Mouse (Mus musculus) embryonic fibroblast, embryonic 13.5 days (primary cell): ENCODE measurements around the gene Rps6kb1.

Experiments used
- CTCF ChIP-seq: IDR thresholded peaks from 2 replicates; pipeline ENCODE4 v1.5.1; 2011; ENCODE audit warnings: mild to moderate bottlenecking, control low read depth, low read length, moderate library complexity, borderline replicate concordance; ENCODE audit not compliant: insufficient read depth
- POLR2A ChIP-seq: IDR thresholded peaks from 2 replicates; pipeline ENCODE4 v1.6.1; 2011; ENCODE audit warnings: low read depth, mild to moderate bottlenecking, control low read depth, low read length, moderate library complexity

DNA sequence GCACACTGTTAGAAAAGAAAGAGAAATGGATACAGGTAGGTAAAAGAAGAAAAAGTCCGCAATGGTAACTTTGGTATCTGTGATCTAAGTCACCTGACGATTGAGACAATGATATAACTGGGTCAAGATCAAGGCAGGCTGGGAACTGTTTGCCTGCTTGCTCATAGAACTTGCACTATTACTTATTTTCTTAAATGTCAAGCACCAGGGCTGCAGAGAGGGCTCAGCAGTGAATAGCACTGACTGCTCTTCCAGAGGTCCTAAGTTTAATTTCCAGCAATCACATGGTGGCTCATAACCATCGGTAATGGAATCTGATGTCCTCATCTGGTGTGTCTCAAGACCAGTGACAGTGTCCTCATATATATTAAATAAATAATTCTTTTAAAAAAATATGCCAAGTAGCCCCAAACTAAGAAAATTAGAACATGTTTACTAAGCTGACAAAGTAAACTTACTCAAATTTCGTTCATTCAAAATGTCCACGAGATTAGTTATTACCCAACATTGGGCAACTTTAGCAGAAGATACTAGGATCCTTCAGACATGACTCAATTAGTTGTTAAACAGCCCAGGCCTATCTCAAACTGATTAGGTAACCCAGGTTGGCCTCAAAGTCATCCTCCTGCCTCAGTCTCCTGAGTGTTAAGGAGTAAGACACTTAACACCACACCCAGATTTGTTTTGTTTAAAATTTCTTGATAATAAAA, 10.2 kb downstream of the Rps6kb1 start:
- TF ChIP-seq POLR2A (no peak), CTCF (no peak)
